Mouse (Mus musculus): ENCODE results near the gene Ndc1.

The Ndc1 gene

DNA sequence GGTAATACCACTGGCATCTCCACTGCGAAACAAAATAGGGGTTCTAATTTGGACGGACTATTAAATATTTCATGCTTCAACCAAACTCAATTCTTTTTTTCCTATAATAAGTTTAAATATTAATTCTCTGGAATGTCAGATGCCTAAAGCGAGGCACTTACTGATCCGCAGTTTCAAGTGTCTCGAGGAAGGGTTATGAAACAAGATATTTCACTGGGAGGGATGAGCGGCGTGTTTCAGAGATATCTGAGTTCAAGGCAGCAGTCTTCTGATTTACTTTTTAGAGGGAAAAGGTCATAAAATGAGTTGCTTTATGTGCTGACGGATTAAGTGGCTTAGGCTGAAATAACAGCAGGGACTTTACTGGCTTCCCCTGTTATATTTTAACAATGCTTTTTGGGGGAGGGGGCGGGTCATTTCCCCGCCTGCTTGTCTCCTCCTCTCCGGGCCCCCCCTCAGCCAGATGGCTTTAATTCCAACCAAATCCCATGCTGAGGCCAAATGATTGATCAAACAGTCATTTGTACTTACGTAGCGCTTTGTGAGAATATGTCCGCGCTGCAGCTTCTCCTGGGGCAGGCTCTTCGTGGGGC lies 75.4 kb downstream of the Ndc1 start:
- DNase-seq (ENCODE audit: low read depth) = no peak

DNA sequence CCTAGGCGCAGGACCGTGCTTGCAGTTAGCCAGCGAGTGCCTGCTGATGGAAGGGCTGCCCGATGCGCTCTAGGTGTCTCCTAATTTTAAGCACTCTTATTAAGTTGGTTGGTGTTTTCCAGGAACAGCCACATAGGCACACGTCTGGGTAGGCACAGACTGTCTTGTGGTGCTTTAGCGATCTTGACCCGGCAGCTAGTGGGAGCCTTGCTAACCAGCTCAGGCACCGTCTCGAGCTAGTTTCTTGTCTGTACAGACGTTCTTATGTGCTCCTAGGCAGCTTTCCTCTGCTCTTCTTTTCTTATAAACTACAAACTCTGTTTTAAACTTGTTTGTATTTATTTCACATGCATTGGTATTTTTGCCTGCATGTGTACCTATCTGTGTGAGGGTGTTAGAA lies 76.0 kb downstream of the Ndc1 start:
- DNase-seq (ENCODE audit: low read depth) = no peak

DNA sequence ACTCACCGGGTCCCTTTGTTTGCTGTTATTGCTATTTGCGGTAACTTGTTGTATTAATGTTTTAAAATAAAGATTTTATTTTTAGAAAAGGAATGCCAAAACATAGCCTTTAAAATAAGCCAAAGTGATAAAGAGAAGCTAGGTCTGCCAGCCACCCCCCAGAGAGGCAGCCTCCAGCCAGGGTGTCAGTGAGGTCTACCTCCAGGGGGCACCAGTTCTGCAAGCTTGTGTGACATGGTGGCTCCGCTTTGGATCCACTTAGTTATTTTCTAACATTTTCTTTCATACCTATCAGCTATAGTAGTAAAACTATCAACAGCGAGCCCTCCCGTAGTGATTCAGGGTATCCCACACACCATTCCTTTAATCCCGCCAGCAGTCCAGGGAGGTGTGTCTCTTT lies 80.9 kb downstream of the Ndc1 start:
- DNase-seq (ENCODE audit: low read depth) = no peak

DNA sequence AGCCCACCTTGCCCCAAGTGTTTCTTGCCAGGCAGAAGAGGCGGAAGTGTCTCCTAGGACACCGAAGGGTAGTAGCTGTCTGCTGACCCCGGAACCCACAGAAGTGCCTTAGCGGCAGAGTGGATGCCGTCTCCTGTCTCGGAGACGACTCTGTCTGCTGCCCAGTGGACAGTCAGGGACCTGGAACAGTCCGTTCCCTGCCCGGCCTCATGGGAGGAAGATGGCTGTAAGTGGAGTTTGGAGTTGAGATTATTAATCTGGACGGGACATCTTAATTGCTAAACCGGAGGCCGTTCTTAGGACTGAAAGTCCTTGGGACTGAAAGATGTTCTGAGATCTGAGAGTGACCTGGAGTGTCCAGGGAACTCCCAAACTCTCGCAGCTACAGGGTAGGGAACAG lies 81.9 kb downstream of the Ndc1 start:
- no peak for DNase-seq (ENCODE audit: low read depth)

DNA sequence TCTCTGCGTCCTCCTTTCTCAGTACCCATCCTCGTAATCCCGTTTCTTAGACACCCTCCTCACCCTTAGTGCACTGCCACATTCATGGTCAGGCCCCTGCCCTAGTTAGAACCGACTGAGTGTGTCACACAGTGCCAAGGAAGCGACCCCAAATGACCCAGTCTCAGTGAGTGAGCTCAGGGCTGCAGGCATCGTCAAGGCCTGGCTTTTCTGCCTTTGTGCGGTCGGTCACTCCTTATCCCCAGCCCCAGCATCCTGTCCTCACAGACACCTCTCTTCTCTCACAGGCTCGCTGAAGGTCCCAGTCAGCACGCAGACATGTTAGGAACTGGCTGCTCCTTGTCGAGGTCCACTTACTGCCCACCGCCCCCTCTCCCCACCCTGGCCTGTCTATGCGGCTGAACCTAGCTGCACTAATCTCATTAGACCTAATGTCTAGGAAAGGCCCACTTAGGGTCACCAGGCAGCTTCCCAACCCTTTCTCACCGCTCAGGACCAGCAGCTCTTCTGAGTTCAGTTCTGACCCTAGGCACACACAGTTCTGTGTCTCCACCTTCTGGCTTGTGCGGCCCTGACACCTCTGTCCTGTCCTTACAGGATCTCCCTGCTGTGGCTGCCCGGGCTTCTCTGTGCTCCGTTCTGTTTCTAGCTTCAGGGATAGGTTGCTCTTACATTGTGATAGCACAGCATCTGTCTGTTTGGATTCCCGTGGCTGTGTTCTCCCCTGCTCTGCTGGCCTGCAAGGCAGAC lies 84.9 kb downstream of the Ndc1 start:
- no peak for DNase-seq (ENCODE audit: low read depth)

DNA sequence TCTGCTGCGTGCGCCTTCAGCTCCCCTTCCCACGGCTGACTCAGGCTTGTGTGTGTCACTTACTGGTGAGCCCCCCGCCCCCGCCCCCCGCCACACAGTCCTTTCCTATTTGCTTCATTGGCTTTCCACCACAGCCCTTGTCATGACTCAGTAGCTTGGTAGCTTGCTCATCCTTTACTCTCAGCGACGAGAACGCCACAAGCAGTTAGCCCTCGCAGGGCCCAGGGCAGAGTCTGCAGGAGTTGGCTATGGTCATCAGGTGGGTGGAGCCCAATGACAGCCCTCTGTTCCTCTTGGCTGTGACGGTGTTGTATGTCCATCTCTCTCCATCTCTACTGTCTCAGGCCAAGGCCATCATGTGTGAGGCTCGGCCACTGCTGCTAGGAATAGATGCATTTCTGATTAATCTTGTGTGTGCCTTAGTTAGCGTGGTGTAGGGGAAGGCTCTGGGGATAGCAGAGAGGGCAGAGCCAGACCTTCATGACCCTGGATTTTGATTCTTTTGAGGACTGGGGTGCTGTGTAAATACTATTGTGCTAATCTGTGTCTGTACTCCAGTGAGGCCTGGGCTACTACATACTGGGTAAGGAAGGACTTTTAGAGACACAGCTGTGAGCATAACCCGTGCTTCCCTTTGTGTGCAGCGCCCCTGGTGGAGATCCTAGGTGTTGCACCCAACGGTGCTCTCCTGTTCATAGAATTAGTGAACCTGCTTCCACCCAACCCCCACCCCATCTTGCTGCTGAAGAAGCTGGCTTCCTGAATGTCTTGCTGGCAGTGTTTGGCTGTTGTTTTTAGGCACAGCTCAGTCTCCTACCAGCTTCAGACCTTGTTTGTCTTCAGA lies 85.8 kb downstream of the Ndc1 start:
- DNase-seq (ENCODE audit: low read depth) = peak; percentile 66

DNA sequence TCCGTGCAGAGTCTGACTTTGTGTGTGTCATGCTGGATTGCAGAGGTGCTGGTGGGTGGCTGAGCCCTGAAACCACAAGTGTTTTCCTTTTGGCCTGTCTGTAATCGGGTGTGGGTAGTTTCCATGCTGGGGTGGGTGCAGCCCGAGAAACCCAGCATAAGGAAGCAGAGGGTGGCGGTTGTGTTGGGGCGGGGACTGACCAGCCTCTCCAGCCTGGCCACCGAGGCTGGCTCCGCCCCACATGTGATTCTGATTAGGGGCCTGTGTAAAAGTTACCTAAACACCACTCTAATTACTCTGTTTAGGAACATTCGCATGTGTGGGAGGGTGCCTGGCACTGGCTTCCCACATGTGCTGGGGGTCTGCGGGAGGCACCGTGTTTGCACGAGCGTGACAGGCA lies 90.0 kb downstream of the Ndc1 start:
- no peak for DNase-seq (ENCODE audit: low read depth)

DNA sequence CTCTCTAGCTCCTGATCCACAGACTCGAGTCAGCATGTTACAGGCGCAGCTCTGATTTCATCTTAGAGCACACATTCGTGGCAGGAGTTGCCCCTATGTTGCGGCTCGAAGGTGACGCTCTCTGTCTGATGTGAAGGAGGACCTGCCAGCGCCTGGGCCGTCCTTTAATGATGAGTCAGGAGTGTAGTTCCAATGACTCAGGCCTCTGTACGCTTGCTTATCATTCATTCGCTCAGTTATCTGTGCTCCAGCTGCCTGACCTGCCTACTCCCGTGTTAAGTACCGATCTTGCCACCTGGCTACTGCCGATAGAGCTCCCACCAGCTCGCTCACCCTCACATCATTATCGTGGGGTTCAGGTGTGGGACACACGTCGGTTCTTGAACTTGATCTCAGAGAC lies 91.3 kb downstream of the Ndc1 start:
- DNase-seq (ENCODE audit: low read depth) = no peak

DNA sequence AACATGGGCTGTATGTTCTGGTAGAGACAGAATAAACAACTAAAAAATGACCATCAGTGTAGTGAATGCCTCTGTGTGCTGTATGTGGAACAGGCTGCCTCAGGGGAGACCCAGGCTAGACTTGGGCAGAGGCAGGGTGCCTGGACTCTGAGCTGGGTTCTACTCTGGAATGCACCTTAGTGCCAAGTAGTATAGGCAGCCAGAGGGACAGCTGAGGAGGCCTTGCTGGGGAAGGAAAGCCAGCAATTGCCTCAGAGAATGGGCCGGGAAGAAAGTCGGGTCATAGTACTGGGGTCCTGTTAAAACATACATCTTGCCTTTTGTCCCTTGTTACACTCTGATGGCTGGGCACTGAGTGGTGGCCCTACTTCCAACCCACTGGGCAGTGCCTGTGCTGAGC lies 91.9 kb downstream of the Ndc1 start:
- DNase-seq (ENCODE audit: low read depth) = no peak

DNA sequence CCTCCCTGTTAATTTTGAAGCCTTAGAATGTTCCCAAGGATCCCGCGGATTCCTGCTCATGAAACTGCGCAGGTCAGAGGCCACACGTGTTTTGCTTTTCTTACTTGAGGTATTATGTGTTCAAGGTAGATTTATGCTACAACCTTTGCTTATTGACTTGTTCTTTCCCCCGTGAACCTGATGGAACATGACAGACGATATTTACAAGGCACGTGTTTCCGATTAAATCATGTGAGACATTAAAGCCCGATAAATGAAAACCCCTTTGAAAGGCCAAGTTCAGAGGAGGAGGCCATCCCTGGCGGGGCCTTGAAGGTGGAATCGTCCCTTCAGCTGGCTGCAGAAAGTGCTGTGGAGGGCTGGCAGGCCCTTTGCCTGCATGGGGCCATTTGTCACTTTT lies 92.9 kb downstream of the Ndc1 start:
- DNase-seq (ENCODE audit: low read depth) = no peak
